Mouse (Mus musculus) bone marrow macrophage, adult 2 months (primary cell): ENCODE data around the gene Vash2.

Source experiments
- CTCF ChIP-seq: IDR thresholded peaks from 2 replicates; pipeline ENCODE4 v1.5.1; 2012; ENCODE audit warnings: low read depth, mild to moderate bottlenecking, low read length, moderate library complexity
- POLR2A ChIP-seq: IDR thresholded peaks from 2 replicates; pipeline ENCODE4 v1.6.1; 2012; ENCODE audit warnings: mild to moderate bottlenecking, low read depth, low read length, borderline replicate concordance

- no peak for TF ChIP-seq CTCF
- TF ChIP-seq POLR2A, result no peak
Observed at GRCm38 (mm10) chr1:190930181-190930580, 48.9 kb downstream of the Vash2 start.
